Mouse (Mus musculus) G1E (cell line): ENCODE data around the gene Erbb4. TPM values are rescaled to one million over a fixed set of nuclear protein-coding genes. Genes with fewer than 3 reads are reported as not detected.

ENCODE experiments used
- ATAC-seq: 2 replicates; pipeline ENCODE4 v1.8.0; 2016; ENCODE audit warnings: mild to moderate bottlenecking; ENCODE audit not compliant: insufficient number of reproducible peaks, poor library complexity, low FRiP score, severe bottlenecking; ENCODE audit errors: extremely low read depth
- DNase-seq: peaks from one replicate; pipeline ENCODE4 v3.0.0; 2012; ENCODE audit warnings: low spot score
- H3K27me3 ChIP-seq: 2 replicates; pipeline ENCODE4 v1.6.1; 2012; ENCODE audit warnings: mild to moderate bottlenecking, low read length, inconsistent platforms; ENCODE audit not compliant: insufficient read depth
- H3K36me3 ChIP-seq: replicated peaks from 2 replicates; pipeline ENCODE3; 2012; ENCODE audit warnings: mild to moderate bottlenecking, inconsistent platforms
- H3K4me1 ChIP-seq: 2 replicates; pipeline ENCODE4 v1.6.1; 2012; ENCODE audit warnings: low read depth, low read length, inconsistent platforms, mixed read lengths; ENCODE audit not compliant: insufficient read depth
- H3K4me3 ChIP-seq: 2 replicates; pipeline ENCODE4 v1.5.1; 2012; ENCODE audit warnings: low read depth, mild to moderate bottlenecking, inconsistent platforms, low read length, moderate library complexity, mixed read lengths
- H3K9me3 ChIP-seq: replicated peaks from 2 replicates; pipeline ENCODE4 v1.6.1; 2012; ENCODE audit warnings: inconsistent platforms
- CTCF ChIP-seq: IDR thresholded peaks from 2 replicates; pipeline ENCODE4 v1.5.1; 2012; ENCODE audit warnings: low read depth, low read length, inconsistent platforms, mixed read lengths
- GATA1 ChIP-seq: IDR thresholded peaks from 2 replicates; pipeline ENCODE4 v1.6.1; 2012; ENCODE audit warnings: borderline replicate concordance, low read length, inconsistent platforms, mixed read lengths
- GATA2 ChIP-seq: IDR thresholded peaks from 2 replicates; pipeline ENCODE4 v1.6.1; 2012; ENCODE audit warnings: low read depth, low read length, inconsistent platforms, borderline replicate concordance
- POLR2AphosphoS5 ChIP-seq: IDR thresholded peaks from 2 replicates; pipeline ENCODE4 v1.6.1; 2012; ENCODE audit warnings: low read depth, low read length, inconsistent platforms; ENCODE audit not compliant: insufficient replicate concordance
- TAL1 ChIP-seq: conservative IDR thresholded peaks from 2 replicates; pipeline ENCODE4 v1.6.1; 2012; ENCODE audit warnings: low read depth, low read length, inconsistent platforms, mixed read lengths
- polyA plus RNA-seq: library from polyadenylated mRNA; stranded (reverse); fragments of >175 nt; gene quantifications from 2 replicates; pipeline ENCODE4 v1.2.3, GENCODE M21; 2012
- total RNA-seq, 2 experiments: library from RNA; stranded (forward) in 1 of 2; stranded (reverse) in 1 of 2; fragments of 200-1000 nt in 1 of 2; fragments of >200 nt in 1 of 2; fragmentation: Nextera tagmentation in 1 of 2; gene quantifications; 2 replicates each; pipeline ENCODE4 v1.2.3; 2014 to 2017

Gene Erbb4
- total and polyA plus RNA-seq, 3 experiments: 0.33 TPM; not detected in 2

GRCm38 (mm10) chr1:68834686-68835085 lies 273.2 kb downstream of the Erbb4 start:
- no peak for TF ChIP-seq GATA1
- TF ChIP-seq POLR2AphosphoS5: no peak
- TF ChIP-seq TAL1: no peak
- TF ChIP-seq CTCF: no peak
- TF ChIP-seq GATA2: no peak
- no peak for ATAC-seq
- no peaks in the 10 kb centered on the region for H3K9me3 ChIP-seq
- no peak overlapping the region for H3K4me3 ChIP-seq
- no peaks in the 10 kb centered on the region for H3K27me3 ChIP-seq
- H3K4me1 ChIP-seq: no peaks in the 10 kb centered on the region
- no peak for DNase-seq
- H3K36me3 ChIP-seq: no peaks in the 10 kb centered on the region

DNA sequence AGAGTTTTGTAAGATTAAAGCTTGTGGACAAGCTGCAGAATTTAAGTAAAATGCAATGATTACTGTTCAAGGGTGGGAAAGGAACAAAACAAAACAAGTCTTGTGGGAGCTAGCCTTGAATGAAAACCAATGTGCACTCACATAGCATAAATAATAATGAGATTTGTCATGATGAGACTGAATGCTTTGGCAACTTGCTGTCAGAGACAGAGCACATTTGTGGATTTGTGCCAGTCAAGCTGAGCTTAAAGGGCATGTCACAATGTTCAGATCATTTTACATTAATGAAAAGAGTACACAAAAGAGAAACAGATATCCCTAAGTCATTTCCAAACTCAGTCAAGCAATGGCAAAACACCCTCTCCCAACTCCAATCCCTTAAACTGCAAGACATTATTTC lies 275.8 kb downstream of the Erbb4 start:
- ATAC-seq (no peak), DNase-seq (no peak)
- no peaks in the 10 kb centered on the region for H3K9me3 ChIP-seq
- TF ChIP-seq TAL1 (no peak), CTCF (no peak), POLR2AphosphoS5 (no peak), GATA2 (no peak), GATA1 (no peak)
- H3K4me1 ChIP-seq: no peaks in the 10 kb centered on the region
- no peaks in the 10 kb centered on the region for H3K27me3 ChIP-seq
- H3K36me3 ChIP-seq: no peaks in the 10 kb centered on the region
- H3K4me3 ChIP-seq: no peak overlapping the region

DNA sequence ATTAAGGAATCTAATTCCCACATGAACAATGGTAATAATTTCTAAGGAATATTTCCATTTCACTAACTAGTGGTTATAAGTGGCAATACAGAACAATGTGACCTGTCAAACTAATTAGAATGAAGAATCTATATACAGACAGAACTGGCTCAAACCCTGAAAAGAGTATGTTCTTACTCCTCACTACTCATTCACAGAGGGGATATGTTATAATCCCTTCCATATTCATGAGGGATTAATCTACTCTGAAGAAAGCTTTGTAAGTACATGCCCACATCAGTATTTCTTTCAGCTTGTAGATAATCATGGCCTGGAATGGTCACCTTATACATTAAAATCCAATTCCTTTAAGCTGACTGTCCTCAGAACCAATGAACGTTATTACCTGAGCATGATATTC lies 276.3 kb downstream of the Erbb4 start:
- H3K4me3 ChIP-seq: no peak overlapping the region
- H3K36me3 ChIP-seq: no peaks in the 10 kb centered on the region
- TF ChIP-seq CTCF: no peak
- no peak for TF ChIP-seq POLR2AphosphoS5
- no peak for TF ChIP-seq GATA2
- TF ChIP-seq TAL1: no peak
- no peak for TF ChIP-seq GATA1
- ATAC-seq (no peak), DNase-seq (no peak)
- no peaks in the 10 kb centered on the region for H3K27me3 ChIP-seq
- H3K4me1 ChIP-seq: no peaks in the 10 kb centered on the region
- no peaks in the 10 kb centered on the region for H3K9me3 ChIP-seq

DNA sequence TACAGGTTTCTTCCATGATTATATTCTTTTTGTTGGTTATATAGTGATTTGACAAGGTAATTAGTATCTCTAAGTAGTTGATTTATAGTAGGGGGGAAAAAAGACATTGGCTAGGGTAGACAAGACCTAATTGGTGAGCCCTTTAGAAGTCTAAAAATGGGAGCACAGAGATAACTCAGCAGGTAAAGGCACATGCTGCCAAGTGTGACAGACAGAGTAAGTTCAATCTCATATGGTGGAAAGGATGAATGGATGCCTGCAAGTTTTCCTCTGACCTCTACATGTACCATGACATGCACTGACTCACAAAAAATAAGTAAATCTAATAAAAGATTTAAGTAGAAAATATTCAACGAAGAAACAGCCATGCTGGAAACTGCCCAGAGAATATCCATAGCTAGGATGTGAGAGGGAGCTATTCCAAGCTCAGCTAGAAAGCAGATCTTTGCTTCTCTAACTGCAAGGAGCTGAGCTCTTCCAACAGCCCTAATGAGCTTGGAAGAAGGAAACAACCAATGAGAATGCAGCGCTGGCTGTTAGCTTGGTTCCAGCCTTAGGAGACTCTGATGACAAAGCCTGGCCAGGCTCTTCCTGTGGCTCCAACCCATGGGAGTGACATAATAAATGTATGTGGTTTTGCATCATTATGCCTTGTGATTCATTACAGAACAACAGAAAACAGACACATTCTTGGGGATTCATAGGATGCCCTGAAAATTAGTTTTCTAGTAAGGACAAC lies 277.2 kb downstream of the Erbb4 start:
- no peaks in the 10 kb centered on the region for H3K36me3 ChIP-seq
- H3K4me3 ChIP-seq: no peak overlapping the region
- DNase-seq (no peak), ATAC-seq (no peak)
- TF ChIP-seq CTCF (no peak), POLR2AphosphoS5 (no peak), GATA2 (no peak), TAL1 (no peak), GATA1 (no peak)
- no peaks in the 10 kb centered on the region for H3K4me1 ChIP-seq
- H3K27me3 ChIP-seq: no peaks in the 10 kb centered on the region
- no peaks in the 10 kb centered on the region for H3K9me3 ChIP-seq

DNA sequence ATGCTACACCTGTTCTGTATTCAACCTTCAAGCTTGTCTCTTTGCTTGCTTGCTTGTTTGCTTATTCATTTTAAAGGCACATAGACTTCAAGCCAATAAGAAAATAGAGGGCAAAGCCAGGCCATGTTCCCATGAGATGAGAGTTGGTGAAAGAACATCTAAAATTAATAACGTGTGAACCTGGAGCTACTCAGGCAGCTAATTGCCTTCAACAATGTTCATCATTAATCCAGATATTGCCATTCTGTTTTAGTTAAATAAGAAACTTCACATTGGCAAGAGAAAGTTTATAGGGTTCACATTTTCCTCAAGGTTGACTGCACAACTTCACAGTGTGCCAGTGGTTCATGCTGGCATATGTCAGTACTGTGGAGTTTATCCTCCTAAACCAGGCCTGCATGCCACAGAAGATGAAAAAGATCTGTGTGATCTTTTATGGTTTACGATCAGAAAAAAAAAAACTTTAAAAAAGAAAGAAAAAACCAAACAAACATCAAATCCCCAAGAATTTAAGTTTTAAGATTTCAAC lies 284.7 kb downstream of the Erbb4 start:
- H3K4me3 ChIP-seq: no peak overlapping the region
- H3K9me3 ChIP-seq: no peaks in the 10 kb centered on the region
- TF ChIP-seq CTCF (no peak), POLR2AphosphoS5 (no peak), GATA2 (no peak), TAL1 (no peak), GATA1 (no peak)
- no peak for ATAC-seq
- H3K27me3 ChIP-seq: no peaks in the 10 kb centered on the region
- no peaks in the 10 kb centered on the region for H3K4me1 ChIP-seq
- DNase-seq: no peak
- H3K36me3 ChIP-seq: no peaks in the 10 kb centered on the region

- Histone ChIP-seq H3K4me1 (no peaks in the 10 kb centered on the region), H3K4me3 (no peak overlapping the region), H3K36me3 (no peaks in the 10 kb centered on the region), H3K9me3 (no peaks in the 10 kb centered on the region), H3K27me3 (no peaks in the 10 kb centered on the region)
- ATAC-seq (no peak), DNase-seq (no peak)
- TF ChIP-seq GATA1 (no peak), POLR2AphosphoS5 (no peak), CTCF (no peak), GATA2 (no peak), TAL1 (no peak)
These were observed 301.1 kb downstream of the Erbb4 start for GRCm38 (mm10) chr1:68806711-68807110.
